Mouse (Mus musculus) kidney, adult 11 months (tissue): ENCODE results near the gene Exoc3l.

Experiments used
- DNase-seq: peaks from one replicate; pipeline ENCODE4 v3.0.0; 2022

The Exoc3l gene

GRCm38 (mm10) chr8:105313622-105314402 lies 17.9 kb upstream of the Exoc3l start:
- no peak for DNase-seq

- DNase-seq: no peak
These were observed 17.1 kb upstream of the Exoc3l start for GRCm38 (mm10) chr8:105312891-105313481.

- DNase-seq: no peak
These were observed 15.8 kb upstream of the Exoc3l start for GRCm38 (mm10) chr8:105311718-105312117.

- DNase-seq: no peak
These were observed 14.2 kb upstream of the Exoc3l start for GRCm38 (mm10) chr8:105310118-105310517.

GRCm38 (mm10) chr8:105309142-105309847 lies 13.4 kb upstream of the Exoc3l start:
- no peak for DNase-seq

GRCm38 (mm10) chr8:105308428-105308827 lies 12.5 kb upstream of the Exoc3l start:
- DNase-seq: no peak

- no peak for DNase-seq
These were observed 11.8 kb upstream of the Exoc3l start for GRCm38 (mm10) chr8:105307670-105308069.

- no peak for DNase-seq
These were observed 10.3 kb upstream of the Exoc3l start for GRCm38 (mm10) chr8:105306146-105306691.

GRCm38 (mm10) chr8:105305211-105306145 lies 9.6 kb upstream of the Exoc3l start, which contains the start of gene Elmo3:
TSS of gene Elmo3 (plus strand) at chr8:105305601.
- peak; percentile 94 for DNase-seq

- peak; percentile 9 for DNase-seq
These were observed 8.7 kb upstream of the Exoc3l start for GRCm38 (mm10) chr8:105304325-105305210.

- no peak for DNase-seq
These were observed 8.0 kb upstream of the Exoc3l start for GRCm38 (mm10) chr8:105303874-105304273.

GRCm38 (mm10) chr8:105303396-105303795 lies 7.5 kb upstream of the Exoc3l start:
- DNase-seq: no peak

GRCm38 (mm10) chr8:105299962-105300361 lies 4.1 kb upstream of the Exoc3l start:
- peak; percentile 16 for DNase-seq

GRCm38 (mm10) chr8:105298351-105299252 lies 2.7 kb upstream of the Exoc3l start:
- DNase-seq: peak; percentile 12

GRCm38 (mm10) chr8:105297511-105298192 lies 1.8 kb upstream of the Exoc3l start, which contains the start of gene E2f4:
TSS of gene E2f4 (plus strand) at chr8:105297663.
- peak; percentile 93 for DNase-seq

- no peak for DNase-seq
These were observed 645 bp downstream of the Exoc3l start for GRCm38 (mm10) chr8:105295256-105295655.

GRCm38 (mm10) chr8:105294776-105295175 lies 1.1 kb downstream of the Exoc3l start:
- no peak for DNase-seq

- peak; percentile 6 for DNase-seq
These were observed 2.5 kb downstream of the Exoc3l start for GRCm38 (mm10) chr8:105293405-105293804.

- DNase-seq: no peak
These were observed 3.4 kb downstream of the Exoc3l start for GRCm38 (mm10) chr8:105292471-105292870.
